Mouse (Mus musculus) liver, adult 2 months (tissue): ENCODE measurements around the gene Ttll3. TPM values are rescaled to one million over a fixed set of nuclear protein-coding genes. Genes with fewer than 3 reads are reported as not detected.

Experiments used
- DNase-seq: peaks from one replicate; pipeline ENCODE4 v3.0.0-alpha.2; 2011; ENCODE audit warnings: low read depth, low spot score; ENCODE audit errors: extremely low read depth
- H3K27ac ChIP-seq: fragments of 200-500 bp; replicated peaks from 2 replicates; pipeline ENCODE4 v1.5.1; 2012; ENCODE audit warnings: low read depth, mild to moderate bottlenecking, control low read depth, inconsistent platforms, low read length; ENCODE audit not compliant: insufficient read depth
- H3K27me3 ChIP-seq: fragments of 200-500 bp; 2 replicates; pipeline ENCODE4 v1.6.1; 2012; ENCODE audit warnings: mild to moderate bottlenecking, moderate library complexity, low read length, inconsistent platforms; ENCODE audit not compliant: control insufficient read depth, insufficient read depth
- H3K36me3 ChIP-seq: fragments of 200-500 bp; 2 replicates; pipeline ENCODE4 v1.6.1; 2012; ENCODE audit warnings: low read length, inconsistent platforms; ENCODE audit not compliant: control insufficient read depth, insufficient read depth
- H3K4me1 ChIP-seq: fragments of 200-500 bp; 2 replicates; pipeline ENCODE4 v1.6.1; 2011; ENCODE audit warnings: low read length; ENCODE audit not compliant: control insufficient read depth, insufficient read depth
- H3K4me3 ChIP-seq: fragments of 200-500 bp; 2 replicates; pipeline ENCODE4 v1.5.1; 2011; ENCODE audit warnings: low read depth, mild to moderate bottlenecking, control low read depth, low read length, moderate library complexity; ENCODE audit not compliant: insufficient read depth
- H3K79me2 ChIP-seq: fragments of 200-500 bp; 2 replicates; pipeline ENCODE4 v1.6.1; 2012; ENCODE audit warnings: inconsistent platforms, mild to moderate bottlenecking, low read length, moderate library complexity; ENCODE audit not compliant: control insufficient read depth, insufficient read depth
- H3K9ac ChIP-seq: fragments of 200-500 bp; 2 replicates; pipeline ENCODE4 v1.6.1; 2012; ENCODE audit warnings: low read depth, mild to moderate bottlenecking, control low read depth, inconsistent platforms, low read length
- CTCF ChIP-seq: fragments of 200-500 bp; IDR thresholded peaks from 2 replicates; pipeline ENCODE4 v1.5.1; 2011; ENCODE audit warnings: low read depth, low read length, control low read depth
- POLR2A ChIP-seq: fragments of 200-500 bp; IDR thresholded peaks from 2 replicates; pipeline ENCODE4 v1.6.1; 2011; ENCODE audit warnings: low read length, control low read depth; ENCODE audit not compliant: insufficient read depth; ENCODE audit errors: extremely low read depth
- WGBS: fragments of 180-500 bp; shearing (Covaris S2); methylation state at CpG from one replicate; pipeline ENCODE4 v1.1.7; 2018; 5-methylcytosine and 5-hydroxymethylcytosine counted together
- polyA plus RNA-seq: library from polyadenylated mRNA; depleted of rRNA; stranded (reverse); fragments of >200 nt; gene quantifications from 2 replicates; pipeline ENCODE4 v1.2.3, GENCODE M21; 2012; rRNA removed
- total RNA-seq: library from RNA; depleted of rRNA; stranded (reverse); fragments of >200 nt; gene quantifications from 2 replicates; pipeline ENCODE4 v1.2.3, GENCODE M21; 2014; rRNA removed

The Ttll3 gene
- total and polyA plus RNA-seq, 2 experiments, result 0.65 to 1.7 TPM

DNA sequence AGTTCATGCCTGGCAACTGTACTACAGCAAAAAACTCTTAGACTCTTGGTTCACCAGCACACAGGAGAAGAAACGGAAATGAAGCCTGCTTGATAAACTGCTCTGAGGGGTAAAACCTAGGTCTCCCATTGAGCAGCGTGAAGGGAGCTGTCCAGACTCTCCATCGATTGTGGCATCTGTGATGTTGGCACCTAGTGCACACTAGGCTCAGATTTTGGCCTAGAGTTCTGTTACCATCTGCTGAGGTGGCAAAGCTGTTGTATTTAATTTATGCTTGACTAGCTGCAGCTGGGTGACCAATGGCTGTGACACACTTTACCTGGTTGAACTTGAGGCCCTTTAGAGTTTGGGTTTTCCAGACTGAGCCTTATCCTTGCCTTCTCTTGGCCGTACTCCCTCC, 58.6 kb downstream of the Ttll3 start:
- Histone ChIP-seq H3K36me3 (peaks cover 19% of the 10 kb centered on the region), H3K27ac (no peak overlapping the region), H3K9ac (no peak overlapping the region), H3K27me3 (no peaks in the 10 kb centered on the region), H3K4me3 (no peak overlapping the region), H3K4me1 (peaks cover 9% of the 10 kb centered on the region), H3K79me2 (peaks cover 3% of the 10 kb centered on the region)
- TF ChIP-seq CTCF (no peak), POLR2A (no peak)
- no peak for DNase-seq
- WGBS, result 95% methylated on average over 4 of the region's 4 CpGs

DNA sequence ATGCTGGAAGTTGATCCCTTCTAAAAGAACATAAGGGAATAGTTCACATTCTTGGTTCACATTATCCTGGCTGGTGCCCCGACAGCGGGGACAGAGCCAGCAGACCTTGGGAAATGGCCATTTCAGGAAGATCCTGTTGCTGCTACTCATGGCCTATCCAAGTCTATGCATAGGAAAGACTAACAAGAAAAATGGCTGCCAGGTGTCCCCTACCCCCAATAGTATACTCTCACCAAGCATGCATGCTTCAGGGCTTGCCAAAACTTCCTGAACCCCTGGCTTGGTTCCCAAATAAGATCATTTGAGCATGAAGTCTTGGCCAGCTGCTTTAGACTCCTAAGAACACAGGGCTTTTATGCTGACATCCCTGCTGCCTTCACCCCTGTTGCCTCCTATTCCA, 62.8 kb downstream of the Ttll3 start:
- Histone ChIP-seq H3K4me3 (no peak overlapping the region), H3K9ac (no peak overlapping the region), H3K36me3 (peaks cover 14% of the 10 kb centered on the region), H3K27me3 (no peaks in the 10 kb centered on the region), H3K4me1 (no peaks in the 10 kb centered on the region; the same call in none of the 2 replicates), H3K27ac (no peak overlapping the region), H3K79me2 (no peaks in the 10 kb centered on the region)
- TF ChIP-seq POLR2A, result no peak
- no peak for TF ChIP-seq CTCF
- DNase-seq, result no peak
- 70% methylated on average over 2 of the region's 2 CpGs for WGBS

DNA sequence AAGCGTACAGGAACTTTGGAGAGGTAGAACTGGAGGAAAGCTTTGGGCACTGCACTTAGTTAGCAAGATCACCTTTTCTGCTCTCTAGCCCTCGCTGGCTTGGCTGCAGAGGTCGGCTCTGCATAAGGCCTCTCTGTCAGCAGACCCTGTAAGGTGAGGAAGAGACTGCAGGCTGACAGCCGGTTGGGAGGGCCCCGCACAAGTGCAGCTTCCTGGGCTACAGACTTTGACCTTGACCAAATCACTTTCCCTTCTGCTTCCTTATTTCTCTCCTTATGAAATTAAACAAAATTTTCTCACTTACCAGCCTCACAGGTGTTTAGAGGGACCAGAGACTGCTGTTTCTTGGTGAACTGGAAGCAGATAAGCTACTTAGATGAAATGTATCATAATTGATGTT, 65.9 kb downstream of the Ttll3 start:
- Histone ChIP-seq H3K4me1 (no peaks in the 10 kb centered on the region; the same call in 1 of the 2 replicates), H3K27ac (no peak overlapping the region), H3K4me3 (no peak overlapping the region), H3K36me3 (no peaks in the 10 kb centered on the region), H3K9ac (no peak overlapping the region), H3K27me3 (no peaks in the 10 kb centered on the region), H3K79me2 (no peaks in the 10 kb centered on the region)
- no peak for DNase-seq
- WGBS, result 67% methylated on average over 5 of the region's 5 CpGs
- no peak for TF ChIP-seq POLR2A
- no peak for TF ChIP-seq CTCF

GRCm38 (mm10) chr6:113457952-113458534, 69.0 kb downstream of the Ttll3 start, which contains the start of gene Il17re:
Gene Il17re (plus strand): TSS chr6:113458484.
- Histone ChIP-seq H3K4me3 (0 out of 2 replicates have a peak within 1 kb of the TSS, but pooled peaks have one; percentile 26), H3K4me1 (no peaks in the 10 kb centered on the region), H3K27me3 (no peaks in the 10 kb centered on the region), H3K79me2 (no peaks in the 10 kb centered on the region), H3K9ac (no peak within 1 kb of the TSS), H3K36me3 (no peaks in the 10 kb centered on the region), H3K27ac (no peak within 1 kb of the TSS)
- DNase-seq, result no peak
- WGBS, result 75% methylated on average over 10 of the region's 10 CpGs
- TF ChIP-seq POLR2A (no peak), CTCF (no peak)

DNA sequence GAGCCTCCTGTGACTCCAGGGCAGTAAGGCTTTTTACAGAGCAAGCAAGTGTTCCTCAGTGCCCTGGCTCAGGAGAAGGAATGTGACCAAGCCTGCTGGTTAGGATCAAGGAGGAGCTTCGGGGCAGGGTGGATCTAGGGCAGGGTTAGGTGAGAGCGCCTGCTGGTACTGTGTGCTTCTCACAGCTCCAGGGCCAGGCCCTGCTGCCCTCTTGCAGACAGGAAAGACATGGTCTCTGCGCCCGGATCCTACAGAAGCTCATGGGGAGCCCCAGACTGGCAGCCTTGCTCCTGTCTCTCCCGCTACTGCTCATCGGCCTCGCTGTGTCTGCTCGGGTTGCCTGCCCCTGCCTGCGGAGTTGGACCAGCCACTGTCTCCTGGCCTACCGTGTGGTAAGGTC, 69.6 kb downstream of the Ttll3 start:
- Histone ChIP-seq H3K4me1 (no peaks in the 10 kb centered on the region), H3K79me2 (no peaks in the 10 kb centered on the region), H3K27ac (no peak overlapping the region), H3K4me3 (0 out of 2 replicates have a peak overlapping the region, but pooled peaks have one; percentile 26), H3K9ac (no peak overlapping the region), H3K27me3 (no peaks in the 10 kb centered on the region), H3K36me3 (no peaks in the 10 kb centered on the region)
- no peak for DNase-seq
- TF ChIP-seq CTCF (no peak), POLR2A (no peak)
- 66% methylated on average over 10 of the region's 10 CpGs for WGBS

- WGBS, result 66% methylated on average over 7 of the region's 7 CpGs
- DNase-seq, result no peak
- no peak for TF ChIP-seq CTCF
- TF ChIP-seq POLR2A, result no peak
These were observed 75.0 kb downstream of the Ttll3 start for GRCm38 (mm10) chr6:113464040-113464439.

More at GRCm38 (mm10) chr6:113464040-113464439, 75.0 kb downstream of the Ttll3 start:
- H3K4me1 ChIP-seq, result no peaks in the 10 kb centered on the region
- no peak overlapping the region for H3K4me3 ChIP-seq
- no peaks in the 10 kb centered on the region for H3K27me3 ChIP-seq
- H3K36me3 ChIP-seq, result no peaks in the 10 kb centered on the region
- no peaks in the 10 kb centered on the region for H3K79me2 ChIP-seq
- H3K9ac ChIP-seq, result no peak overlapping the region
- H3K27ac ChIP-seq, result no peak overlapping the region

Other genes with a start within 250 kb of the Ttll3 start
- gene Lhfpl4, start 193.9 kb upstream of the Ttll3 start, total RNA-seq, result 0.07 TPM in 1 of 2 replicates, not detected in the other
- 0.02 TPM in 1 of 2 replicates, not detected in the other for gene Lhfpl4, start 193.9 kb upstream of the Ttll3 start, polyA plus RNA-seq
- 22.4 and 24.1 TPM in 2 replicates for gene Mtmr14, start 151.4 kb upstream of the Ttll3 start, total RNA-seq
- 28.8 and 32.8 TPM in 2 replicates for gene Mtmr14, start 151.4 kb upstream of the Ttll3 start, polyA plus RNA-seq
- gene Cpne9, start 107.0 kb upstream of the Ttll3 start, total RNA-seq, result not detected in 2 replicates
- gene Cpne9, start 107.0 kb upstream of the Ttll3 start, polyA plus RNA-seq, result not detected in 2 replicates
- 5.4 and 5.5 TPM in 2 replicates for gene Brpf1, start 82.1 kb upstream of the Ttll3 start, total RNA-seq
- 6.7 and 10.2 TPM in 2 replicates for gene Brpf1, start 82.1 kb upstream of the Ttll3 start, polyA plus RNA-seq
- 4.8 and 5.0 TPM in 2 replicates for gene Ogg1, start 62.3 kb upstream of the Ttll3 start, total RNA-seq
- gene Ogg1, start 62.3 kb upstream of the Ttll3 start, polyA plus RNA-seq, result 9.2 and 10.4 TPM in 2 replicates
- 16.1 and 18.8 TPM in 2 replicates for gene Camk1, start 45.3 kb upstream of the Ttll3 start, total RNA-seq
- gene Camk1, start 45.3 kb upstream of the Ttll3 start, polyA plus RNA-seq, result 12.1 and 15.6 TPM in 2 replicates
- gene Tada3, start 11.4 kb upstream of the Ttll3 start, total RNA-seq, result 5.2 and 6.6 TPM in 2 replicates
- gene Tada3, start 11.4 kb upstream of the Ttll3 start, polyA plus RNA-seq, result 8.4 and 10.4 TPM in 2 replicates
- gene Arpc4, start 11.1 kb upstream of the Ttll3 start, total RNA-seq, result 36.0 and 41.8 TPM in 2 replicates
- 31.5 and 36.4 TPM in 2 replicates for gene Arpc4, start 11.1 kb upstream of the Ttll3 start, polyA plus RNA-seq
- gene Rpusd3, start 30.1 kb downstream of the Ttll3 start, total RNA-seq, result 14.2 and 17.2 TPM in 2 replicates
- 106 and 118 TPM in 2 replicates for gene Rpusd3, start 30.1 kb downstream of the Ttll3 start, polyA plus RNA-seq
- 0.92 and 1.5 TPM in 2 replicates for gene Cidec, start 46.5 kb downstream of the Ttll3 start, total RNA-seq
- gene Cidec, start 46.5 kb downstream of the Ttll3 start, polyA plus RNA-seq, result 1.1 and 1.5 TPM in 2 replicates
- gene Jagn1, start 53.3 kb downstream of the Ttll3 start, total RNA-seq, result 20.2 and 26.6 TPM in 2 replicates
- 59.1 and 61.5 TPM in 2 replicates for gene Jagn1, start 53.3 kb downstream of the Ttll3 start, polyA plus RNA-seq
- 0.46 TPM in 1 of 2 replicates, not detected in the other for gene Il17re, start 69.2 kb downstream of the Ttll3 start, total RNA-seq
- 0.26 TPM in 2 replicates for gene Il17re, start 69.2 kb downstream of the Ttll3 start, polyA plus RNA-seq
- 27.8 and 32.6 TPM in 2 replicates for gene Il17rc, start 82.2 kb downstream of the Ttll3 start, total RNA-seq
- 79.2 and 87.5 TPM in 2 replicates for gene Il17rc, start 82.2 kb downstream of the Ttll3 start, polyA plus RNA-seq
- gene Creld1, start 94.0 kb downstream of the Ttll3 start, total RNA-seq, result 12.3 and 15.9 TPM in 2 replicates
- 24.4 and 28.7 TPM in 2 replicates for gene Creld1, start 94.0 kb downstream of the Ttll3 start, polyA plus RNA-seq
- under 0.01 TPM in 1 of 2 replicates, not detected in the other for gene Prrt3, start 112.7 kb downstream of the Ttll3 start, total RNA-seq
- gene Prrt3, start 112.7 kb downstream of the Ttll3 start, polyA plus RNA-seq, result not detected in 2 replicates
- gene Emc3, start 142.4 kb downstream of the Ttll3 start, total RNA-seq, result 53.5 and 56.0 TPM in 2 replicates
- gene Emc3, start 142.4 kb downstream of the Ttll3 start, polyA plus RNA-seq, result 31.9 and 35.5 TPM in 2 replicates
- 0.18 and 0.67 TPM in 2 replicates for gene Fancd2, start 142.4 kb downstream of the Ttll3 start, total RNA-seq
- gene Fancd2, start 142.4 kb downstream of the Ttll3 start, polyA plus RNA-seq, result 0.22 TPM in 1 of 2 replicates, not detected in the other
- not detected in 2 replicates for gene Fancd2os, start 211.5 kb downstream of the Ttll3 start, total RNA-seq
- gene Fancd2os, start 211.5 kb downstream of the Ttll3 start, polyA plus RNA-seq, result not detected in 2 replicates
- 70.3 and 76.0 TPM in 2 replicates for gene Brk1, start 215.5 kb downstream of the Ttll3 start, total RNA-seq
- gene Brk1, start 215.5 kb downstream of the Ttll3 start, polyA plus RNA-seq, result 75.9 and 80.3 TPM in 2 replicates
- 7.2 and 9.1 TPM in 2 replicates for gene Vhl, start 234.7 kb downstream of the Ttll3 start, total RNA-seq
- 12.1 and 14.0 TPM in 2 replicates for gene Vhl, start 234.7 kb downstream of the Ttll3 start, polyA plus RNA-seq
- 18.2 and 20.7 TPM in 2 replicates for gene Irak2, start 249.2 kb downstream of the Ttll3 start, total RNA-seq
- gene Irak2, start 249.2 kb downstream of the Ttll3 start, polyA plus RNA-seq, result 30.8 and 36.1 TPM in 2 replicates